Mouse (Mus musculus) heart, adult 2 months (tissue): Measurements from ENCODE around the gene Homer3. TPM values are rescaled to one million over a fixed set of nuclear protein-coding genes. Genes with fewer than 3 reads are reported as not detected.

ENCODE experiments used
- DNase-seq, 2 experiments: peaks; one replicate each; pipeline ENCODE4 v3.0.0; 2021
- H3K27ac ChIP-seq: fragments of 200-600 bp; 2 replicates; pipeline ENCODE4 v1.8.1; 2022
- H3K27me3 ChIP-seq: fragments of 200-500 bp; 2 replicates; pipeline ENCODE4 v1.6.1; 2012; ENCODE audit warnings: mild to moderate bottlenecking, low read length, inconsistent platforms, mixed read lengths; ENCODE audit not compliant: control insufficient read depth, insufficient read depth
- H3K36me3 ChIP-seq: fragments of 200-500 bp; 2 replicates; pipeline ENCODE4 v1.6.1; 2012; ENCODE audit warnings: low read length, inconsistent platforms; ENCODE audit not compliant: control insufficient read depth, insufficient read depth
- H3K4me1 ChIP-seq: fragments of 200-500 bp; 2 replicates; pipeline ENCODE4 v1.6.1; 2011; ENCODE audit warnings: low read length; ENCODE audit not compliant: control insufficient read depth, insufficient read depth
- H3K4me3 ChIP-seq: fragments of 200-600 bp; 2 replicates; pipeline ENCODE4 v1.8.1; 2022
- H3K79me2 ChIP-seq: fragments of 200-500 bp; replicated peaks from 2 replicates; pipeline ENCODE4 v1.6.1; 2012; ENCODE audit warnings: mild to moderate bottlenecking, inconsistent platforms, low read length, moderate library complexity, mixed read lengths; ENCODE audit not compliant: control insufficient read depth, insufficient read depth
- H3K9ac ChIP-seq: fragments of 200-500 bp; 2 replicates; pipeline ENCODE4 v1.6.1; 2012; ENCODE audit warnings: low read depth, mild to moderate bottlenecking, control low read depth, inconsistent platforms, low read length, mixed read lengths
- CTCF ChIP-seq: fragments of 200-600 bp; IDR thresholded peaks from 2 replicates; pipeline ENCODE4 v1.8.1; 2022; ENCODE audit warnings: antibody characterized with exemption, mild to moderate bottlenecking, moderate library complexity
- EP300 ChIP-seq: fragments of 200-500 bp; IDR thresholded peaks from 2 replicates; pipeline ENCODE4 v1.6.1; 2011; ENCODE audit warnings: low read depth, low read length, control low read depth; ENCODE audit not compliant: insufficient read depth
- POLR2A ChIP-seq: fragments of 200-500 bp; IDR thresholded peaks from 2 replicates; pipeline ENCODE4 v1.6.1; 2011; ENCODE audit warnings: mild to moderate bottlenecking, low read depth, low read length, control low read depth; ENCODE audit not compliant: insufficient read depth
- WGBS: fragments of 180-500 bp; shearing (Covaris S2); methylation state at CpG from one replicate; pipeline ENCODE4 v1.1.7; 2018; 5-methylcytosine and 5-hydroxymethylcytosine counted together
- intact Hi-C: fragments of 180-260 bp; cut with DNase I; formaldehyde crosslinking; loops from one replicate; pipeline ENCODE4 v1.15.1; 2025
- polyA plus RNA-seq: library from polyadenylated mRNA; depleted of rRNA; stranded (reverse); fragments of >200 nt; gene quantifications from 2 replicates; pipeline ENCODE4 v1.2.3, GENCODE M21; 2012; rRNA removed
- total RNA-seq, 2 experiments: library from RNA; stranded (reverse); gene quantifications; 2 replicates each; pipeline ENCODE4 v1.2.3; 2021

The Homer3 gene
- total and polyA plus RNA-seq, 3 experiments: 7.2 to 14.9 (median 8.3) TPM

GRCm38 (mm10) chr8:70343696-70344095 lies 61.1 kb downstream of the Homer3 start:
- Histone ChIP-seq H3K4me3 (no peak overlapping the region), H3K4me1 (peaks cover 9% of the 10 kb centered on the region), H3K27me3 (no peaks in the 10 kb centered on the region), H3K27ac (no peak overlapping the region), H3K79me2 (peaks cover 13% of the 10 kb centered on the region), H3K9ac (no peak overlapping the region), H3K36me3 (no peaks in the 10 kb centered on the region; the same call in 1 of the 2 replicates)
- intact Hi-C loops: no loop called here
- TF ChIP-seq CTCF: peak; percentile 65
- TF ChIP-seq POLR2A: no peak
- no peak for TF ChIP-seq EP300
- DNase-seq: no peak
- WGBS: 68% methylated on average over 6 of the region's 6 CpGs

Other genes with a start within 250 kb of the Homer3 start
- 10 to 100 TPM; 30.1 to 32.6 TPM for gene Mau2, start 240.1 kb upstream of the Homer3 start, total RNA-seq
- 33.2 and 46.9 TPM in 2 replicates for gene Mau2, start 240.1 kb upstream of the Homer3 start, polyA plus RNA-seq
- gene Sugp1, start 240.0 kb upstream of the Homer3 start, total RNA-seq: 10 to 100 TPM; 15.8 to 19.6 TPM
- 6.7 and 10.6 TPM in 2 replicates for gene Sugp1, start 240.0 kb upstream of the Homer3 start, polyA plus RNA-seq
- gene Tm6sf2, start 209.9 kb upstream of the Homer3 start, total RNA-seq: under 1 TPM; 0.64 to 0.94 TPM
- gene Tm6sf2, start 209.9 kb upstream of the Homer3 start, polyA plus RNA-seq: 2.7 and 3.1 TPM in 2 replicates
- gene Hapln4, start 199.4 kb upstream of the Homer3 start, total RNA-seq: under 1 TPM in 1 of 2 experiments, not detected in 1; 0.10 TPM
- 0.15 and 0.16 TPM in 2 replicates for gene Hapln4, start 199.4 kb upstream of the Homer3 start, polyA plus RNA-seq
- under 1 TPM in 1 of 2 experiments, not detected in 1; 0.02 TPM for gene Ncan, start 162.0 kb upstream of the Homer3 start, total RNA-seq
- 0.08 and 0.18 TPM in 2 replicates for gene Ncan, start 162.0 kb upstream of the Homer3 start, polyA plus RNA-seq
- 1 to 10 TPM; 5.5 to 7.6 TPM for gene Nr2c2ap, start 151.5 kb upstream of the Homer3 start, total RNA-seq
- 7.0 and 10.7 TPM in 2 replicates for gene Nr2c2ap, start 151.5 kb upstream of the Homer3 start, polyA plus RNA-seq
- 10 to 100 TPM; 18.1 to 18.6 TPM for gene Rfxank, start 143.7 kb upstream of the Homer3 start, total RNA-seq
- 30.9 and 41.5 TPM in 2 replicates for gene Rfxank, start 143.7 kb upstream of the Homer3 start, polyA plus RNA-seq
- 10 to 100 TPM; 22.6 to 23.7 TPM for gene Borcs8, start 143.3 kb upstream of the Homer3 start, total RNA-seq
- gene Borcs8, start 143.3 kb upstream of the Homer3 start, polyA plus RNA-seq: 45.3 and 46.6 TPM in 2 replicates
- under 1 TPM; 0.25 to 0.44 TPM for gene Mef2b, start 143.1 kb upstream of the Homer3 start, total RNA-seq
- gene Mef2b, start 143.1 kb upstream of the Homer3 start, polyA plus RNA-seq: 0.27 and 0.38 TPM in 2 replicates
- 100 to 1,000 TPM in 1 of 2 experiments, 10 to 100 TPM in 1; 93.6 to 108 TPM for gene Tmem161a, start 110.5 kb upstream of the Homer3 start, total RNA-seq
- gene Tmem161a, start 110.5 kb upstream of the Homer3 start, polyA plus RNA-seq: 134 and 145 TPM in 2 replicates
- gene Slc25a42, start 70.5 kb upstream of the Homer3 start, total RNA-seq: 10 to 100 TPM; 49.6 to 51.6 TPM
- 111 and 128 TPM in 2 replicates for gene Slc25a42, start 70.5 kb upstream of the Homer3 start, polyA plus RNA-seq
- gene Sugp2, start 48.6 kb upstream of the Homer3 start, total RNA-seq: 10 to 100 TPM; 34.3 to 38.0 TPM
- gene Sugp2, start 48.6 kb upstream of the Homer3 start, polyA plus RNA-seq: 27.8 and 31.4 TPM in 2 replicates
- 1 to 10 TPM; 7.0 to 8.4 TPM for gene Armc6, start 48.4 kb upstream of the Homer3 start, total RNA-seq
- 9.4 and 16.0 TPM in 2 replicates for gene Armc6, start 48.4 kb upstream of the Homer3 start, polyA plus RNA-seq
- gene Ddx49, start 19.7 kb downstream of the Homer3 start, total RNA-seq: 10 to 100 TPM; 21.6 to 26.4 TPM
- gene Ddx49, start 19.7 kb downstream of the Homer3 start, polyA plus RNA-seq: 24.3 and 27.1 TPM in 2 replicates
- 100 to 1,000 TPM; 147 to 155 TPM for gene Cope, start 19.7 kb downstream of the Homer3 start, total RNA-seq
- 193 and 209 TPM in 2 replicates for gene Cope, start 19.7 kb downstream of the Homer3 start, polyA plus RNA-seq
- under 1 TPM; 0.34 to 0.64 TPM for gene Cers1, start 32.9 kb downstream of the Homer3 start, total RNA-seq
- 0.97 and 1.2 TPM in 2 replicates for gene Cers1, start 32.9 kb downstream of the Homer3 start, polyA plus RNA-seq
- not detected for gene Gdf1, start 47.0 kb downstream of the Homer3 start, total RNA-seq
- gene Gdf1, start 47.0 kb downstream of the Homer3 start, polyA plus RNA-seq: 0.14 TPM in 1 of 2 replicates, not detected in the other
- 10 to 100 TPM; 42.6 to 43.9 TPM for gene Upf1, start 70.5 kb downstream of the Homer3 start, total RNA-seq
- 17.4 and 23.4 TPM in 2 replicates for gene Upf1, start 70.5 kb downstream of the Homer3 start, polyA plus RNA-seq
- 1 to 10 TPM; 5.1 to 5.4 TPM for gene Comp, start 90.7 kb downstream of the Homer3 start, total RNA-seq
- gene Comp, start 90.7 kb downstream of the Homer3 start, polyA plus RNA-seq: 11.5 and 17.4 TPM in 2 replicates
- gene Crtc1, start 156.8 kb downstream of the Homer3 start, total RNA-seq: 1 to 10 TPM; 7.4 to 8.1 TPM
- 13.7 and 14.9 TPM in 2 replicates for gene Crtc1, start 156.8 kb downstream of the Homer3 start, polyA plus RNA-seq
- 1 to 10 TPM; 8.1 to 8.6 TPM for gene Klhl26, start 194.1 kb downstream of the Homer3 start, total RNA-seq
- 18.8 and 21.2 TPM in 2 replicates for gene Klhl26, start 194.1 kb downstream of the Homer3 start, polyA plus RNA-seq
- gene Tmem59l, start 204.5 kb downstream of the Homer3 start, total RNA-seq: not detected
- 0.21 and 0.53 TPM in 2 replicates for gene Tmem59l, start 204.5 kb downstream of the Homer3 start, polyA plus RNA-seq
- under 1 TPM; 0.68 to 0.89 TPM for gene Crlf1, start 210.3 kb downstream of the Homer3 start, total RNA-seq
- gene Crlf1, start 210.3 kb downstream of the Homer3 start, polyA plus RNA-seq: 0.38 and 2.3 TPM in 2 replicates
- gene Rex1bd, start 223.9 kb downstream of the Homer3 start, total RNA-seq: 100 to 1,000 TPM; 111 to 118 TPM
- gene Rex1bd, start 223.9 kb downstream of the Homer3 start, polyA plus RNA-seq: 129 and 145 TPM in 2 replicates
- 1,000 to 10,000 TPM; 1,480 to 1,595 TPM for gene Uba52, start 228.0 kb downstream of the Homer3 start, total RNA-seq
- 439 and 626 TPM in 2 replicates for gene Uba52, start 228.0 kb downstream of the Homer3 start, polyA plus RNA-seq
- gene Fkbp8, start 244.9 kb downstream of the Homer3 start, total RNA-seq: 100 to 1,000 TPM; 116 to 135 TPM
- gene Fkbp8, start 244.9 kb downstream of the Homer3 start, polyA plus RNA-seq: 179 and 201 TPM in 2 replicates
- gene Kxd1, start 245.1 kb downstream of the Homer3 start, total RNA-seq: 10 to 100 TPM; 80.4 to 99.4 TPM
- 111 and 121 TPM in 2 replicates for gene Kxd1, start 245.1 kb downstream of the Homer3 start, polyA plus RNA-seq